Mouse (Mus musculus) heart, adult 9 months (tissue): ENCODE data around the gene Gm28043.

Experiments used
- DNase-seq, 2 experiments: peaks; one replicate each; pipeline ENCODE4 v3.0.0; 2022; ENCODE audit warnings: low spot score in 2 of 2

The Gm28043 gene

GRCm38 (mm10) chr17:29680921-29681320, 66.2 kb downstream of the Gm28043 start:
- no peak for DNase-seq

DNA sequence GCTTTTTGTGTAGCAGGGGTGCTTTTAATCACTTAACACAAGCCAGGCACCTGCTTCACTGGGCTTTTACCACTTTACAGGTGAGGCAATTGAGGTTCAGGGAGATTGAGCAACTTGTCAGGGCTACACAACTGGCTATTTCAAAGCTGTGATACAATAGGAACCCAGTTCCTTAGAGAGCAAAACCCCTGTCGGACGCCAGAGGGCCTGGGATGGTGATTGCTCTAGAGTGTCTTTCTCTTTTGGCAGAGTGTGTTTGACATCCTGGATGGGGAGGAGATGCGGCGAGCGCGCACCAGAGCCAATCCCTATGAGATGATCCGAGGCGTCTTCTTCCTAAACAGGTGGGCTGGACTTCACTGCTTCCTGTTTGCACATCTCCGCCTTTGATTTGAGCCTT, 67.0 kb downstream of the Gm28043 start:
- DNase-seq, result no peak

DNA sequence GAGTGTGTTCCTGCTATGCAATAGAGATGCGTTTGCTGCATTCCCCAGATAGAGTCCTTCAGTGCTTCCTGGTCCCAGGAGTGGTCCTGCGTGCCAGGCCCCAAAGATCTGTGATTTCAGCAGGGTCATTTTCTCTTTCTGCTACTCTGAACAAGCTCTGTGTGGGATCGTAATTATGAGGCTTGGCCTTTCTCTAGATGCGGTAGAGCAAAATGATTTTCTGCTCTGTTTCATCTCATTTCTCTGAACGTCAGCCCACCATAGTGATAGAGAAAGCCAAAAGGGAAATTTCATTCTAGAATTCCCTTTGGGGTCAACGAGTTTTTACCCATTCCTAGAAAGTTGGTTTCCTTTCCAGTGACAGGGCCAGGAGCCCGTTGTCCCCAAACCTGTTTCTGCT, 67.6 kb downstream of the Gm28043 start:
- DNase-seq, result no peak

DNA sequence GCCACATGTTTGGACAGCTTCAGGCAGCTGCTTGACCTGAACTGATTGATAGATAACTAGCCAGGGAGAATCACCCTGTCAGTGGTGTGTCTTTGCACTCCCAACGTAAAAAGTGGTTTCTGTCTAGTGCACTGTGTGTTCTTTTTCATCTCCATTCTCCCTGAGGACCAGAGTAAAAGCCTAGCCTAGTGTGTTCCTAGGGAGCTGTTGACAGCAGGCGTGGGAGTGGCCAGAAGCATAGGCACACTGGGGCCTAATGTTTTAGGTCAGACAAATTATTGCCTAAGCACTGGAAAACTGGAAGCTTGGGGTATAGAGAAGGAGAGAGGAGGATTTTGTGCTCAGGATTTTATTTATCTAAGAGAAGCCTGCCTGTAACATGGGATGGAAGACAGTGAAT, 68.5 kb downstream of the Gm28043 start:
- DNase-seq, result peak; percentile 17 to 40

DNA sequence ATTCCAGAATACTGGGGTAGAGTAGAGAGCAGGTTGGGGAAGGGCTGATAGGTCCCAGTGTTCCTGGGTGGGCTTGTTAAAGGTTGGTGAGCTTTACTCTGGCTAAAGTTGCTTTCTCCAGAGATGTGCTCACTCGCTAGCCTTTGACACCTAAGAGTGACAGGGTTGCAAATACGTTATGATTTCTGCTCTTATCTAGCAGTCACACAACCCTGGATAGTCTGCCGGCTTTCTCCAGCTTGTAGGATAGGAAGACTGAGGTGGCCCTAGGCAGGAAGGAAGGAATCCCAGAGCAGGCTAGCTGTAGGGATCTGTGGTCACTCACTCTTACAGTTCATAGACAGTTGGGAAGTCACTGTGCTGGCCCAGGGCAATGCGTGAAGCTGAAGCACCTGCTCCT, 69.6 kb downstream of the Gm28043 start:
- DNase-seq, result no peak

DNA sequence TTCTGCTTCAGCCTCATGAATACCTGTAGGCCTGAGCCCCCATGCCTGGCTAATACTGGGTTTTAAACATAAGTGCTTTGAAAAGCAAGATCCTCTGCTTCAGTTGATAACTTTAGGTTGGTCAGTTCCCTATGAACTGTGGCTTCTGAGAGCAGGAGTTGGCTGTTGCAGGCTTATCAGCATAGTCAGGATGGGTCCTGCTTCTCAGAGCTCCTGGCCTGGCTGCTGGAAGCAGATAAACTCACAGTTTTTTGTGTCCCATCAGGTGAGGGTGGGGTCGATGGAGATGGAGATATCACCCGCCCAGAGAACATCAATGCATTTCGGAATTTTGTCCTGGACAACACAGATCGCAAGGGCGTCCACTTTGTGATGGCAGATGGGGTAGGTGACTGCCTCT, 72.1 kb downstream of the Gm28043 start:
- no peak for DNase-seq

GRCm38 (mm10) chr17:29687373-29687772, 72.7 kb downstream of the Gm28043 start:
- DNase-seq, result no peak

DNA sequence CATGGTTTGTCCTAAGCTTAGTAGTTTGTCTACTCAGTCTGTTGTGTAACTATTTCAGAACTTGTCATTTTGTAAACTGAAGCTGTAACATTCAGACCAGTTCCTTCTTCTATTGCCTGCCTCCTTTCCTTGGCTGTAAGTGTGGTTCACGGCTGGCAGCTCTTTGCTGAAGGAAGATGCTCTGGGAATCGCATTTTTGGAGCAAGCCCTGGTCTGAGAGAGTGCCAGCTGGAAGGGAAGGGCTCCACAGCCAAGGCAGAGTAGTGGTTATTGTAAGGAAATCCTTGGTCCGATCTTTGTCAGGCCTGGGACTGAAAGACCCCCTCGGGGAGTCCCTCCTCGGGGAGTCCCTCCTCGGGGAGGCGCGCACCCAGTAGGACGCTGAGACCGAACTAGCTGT, 73.9 kb downstream of the Gm28043 start:
- no peak for DNase-seq

- no peak for DNase-seq
Observed at GRCm38 (mm10) chr17:29690257-29690656, 75.6 kb downstream of the Gm28043 start.

DNA sequence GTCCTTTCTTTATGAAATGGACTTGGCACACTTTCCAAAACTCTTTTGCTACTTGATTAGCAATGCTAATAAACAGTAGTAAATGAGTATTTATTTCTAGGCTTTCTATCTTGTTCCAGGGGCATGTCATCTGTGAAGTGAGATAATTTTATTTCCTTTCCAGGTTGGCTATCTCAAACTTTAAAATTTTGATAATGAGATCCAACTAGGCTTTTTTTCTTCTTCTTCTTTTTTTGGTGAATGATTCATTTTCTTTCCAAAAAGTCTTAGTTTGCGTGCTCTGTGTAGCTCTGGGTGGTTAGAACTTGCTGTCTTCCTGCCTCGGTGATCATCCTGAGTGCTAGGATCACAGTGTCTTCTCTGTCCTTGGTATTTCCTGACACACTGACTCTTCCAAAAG, 78.2 kb downstream of the Gm28043 start:
- no peak for DNase-seq

- no peak for DNase-seq
Observed at GRCm38 (mm10) chr17:29693571-29693970, 78.9 kb downstream of the Gm28043 start.

DNA sequence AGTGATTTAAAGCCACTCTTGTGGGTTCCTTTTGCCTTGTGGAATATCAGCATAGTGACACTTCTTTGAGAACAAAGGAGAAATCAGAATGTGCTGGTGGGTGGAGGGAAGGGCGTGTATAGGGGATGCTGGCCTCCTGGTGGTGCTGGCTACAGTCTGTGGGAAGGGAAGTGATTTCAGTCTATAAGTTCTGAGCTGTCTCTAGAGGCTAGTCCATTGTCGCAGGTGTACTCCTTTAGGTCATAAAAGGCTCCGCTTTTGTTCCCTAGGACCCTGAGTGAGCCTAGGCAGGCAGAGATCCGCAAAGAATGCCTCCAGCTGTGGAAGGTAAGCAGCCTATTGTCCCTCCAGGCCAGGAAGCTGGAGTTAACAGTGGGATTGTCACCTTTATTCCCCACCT, 79.8 kb downstream of the Gm28043 start:
- DNase-seq, result no peak

- no peak for DNase-seq
Observed at GRCm38 (mm10) chr17:29696940-29697339, 82.3 kb downstream of the Gm28043 start.

DNA sequence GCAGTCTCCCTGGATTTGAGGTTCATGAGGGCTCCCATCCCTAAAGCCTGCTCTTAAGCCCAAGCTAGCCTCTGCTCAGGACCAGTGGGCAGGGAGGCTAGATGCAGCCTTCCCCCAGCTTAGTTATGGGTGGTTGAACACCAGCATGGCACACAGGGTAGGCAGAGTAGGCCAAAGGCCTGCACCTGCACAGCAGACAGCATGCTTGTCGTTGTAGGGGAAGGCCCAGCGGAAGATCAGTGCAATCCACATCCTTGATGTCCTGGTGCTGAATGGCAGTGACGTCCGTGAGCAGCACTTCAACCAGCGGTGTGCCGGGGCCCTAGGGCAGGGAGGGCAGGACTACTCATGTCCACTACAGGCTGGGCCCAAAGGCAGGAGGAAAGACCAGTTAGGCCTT, 83.7 kb downstream of the Gm28043 start:
- DNase-seq, result no peak

GRCm38 (mm10) chr17:29700573-29700972, 85.9 kb downstream of the Gm28043 start:
- no peak for DNase-seq

- DNase-seq, result no peak
Observed at GRCm38 (mm10) chr17:29702938-29703710, 88.4 kb downstream of the Gm28043 start.

GRCm38 (mm10) chr17:29704781-29705180, 90.1 kb downstream of the Gm28043 start:
- DNase-seq, result peak in 1 of 2 experiments; percentile 22

- DNase-seq, result no peak
Observed at GRCm38 (mm10) chr17:29705881-29706280, 91.2 kb downstream of the Gm28043 start.

DNA sequence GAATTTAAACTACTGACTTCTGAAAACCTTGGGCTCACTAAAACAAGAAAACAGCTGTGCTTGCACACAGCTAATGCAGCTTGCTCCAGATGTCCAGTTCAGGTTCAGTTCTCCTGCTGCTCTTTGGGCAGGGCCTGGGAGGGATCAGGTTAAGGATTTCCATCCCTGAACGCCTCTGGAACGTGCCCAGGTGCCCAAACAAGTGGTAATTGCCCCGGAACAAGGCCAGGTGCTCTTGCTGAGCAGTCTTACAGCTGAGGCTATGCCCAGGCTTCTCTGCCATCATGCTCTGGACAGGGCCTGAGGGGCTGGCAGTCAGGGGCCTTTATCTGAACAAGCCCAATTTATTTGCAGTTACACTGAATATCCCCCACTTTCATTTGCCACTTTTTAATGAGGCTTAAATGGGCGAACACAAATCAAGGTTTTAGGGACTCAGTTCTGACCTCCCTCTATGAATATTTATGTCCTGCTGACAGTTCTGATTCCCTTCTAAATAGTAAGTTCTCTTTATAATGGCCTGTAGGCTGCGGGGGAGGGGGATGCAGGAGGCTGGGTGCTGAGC, 92.4 kb downstream of the Gm28043 start:
- no peak for DNase-seq

DNA sequence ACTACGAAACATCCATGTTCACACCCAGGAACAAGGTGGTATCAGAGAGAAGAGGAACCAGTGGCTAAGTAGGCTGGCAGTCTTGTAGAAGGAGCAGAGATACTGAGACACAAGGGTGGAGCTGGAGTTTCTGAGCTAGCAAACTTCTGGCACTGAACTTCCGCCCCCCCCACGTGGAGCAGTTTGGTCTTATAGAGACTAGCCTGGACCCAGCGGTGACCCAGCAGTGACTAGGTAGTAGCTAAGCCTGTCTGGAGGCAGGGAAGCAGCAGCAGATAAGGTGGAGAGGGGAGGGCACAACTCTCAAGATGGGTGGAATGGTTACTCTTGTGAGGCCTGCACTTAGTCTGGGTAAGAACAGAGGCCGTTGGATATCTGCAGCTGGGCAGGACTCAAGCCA, 94.1 kb downstream of the Gm28043 start:
- DNase-seq, result no peak

DNA sequence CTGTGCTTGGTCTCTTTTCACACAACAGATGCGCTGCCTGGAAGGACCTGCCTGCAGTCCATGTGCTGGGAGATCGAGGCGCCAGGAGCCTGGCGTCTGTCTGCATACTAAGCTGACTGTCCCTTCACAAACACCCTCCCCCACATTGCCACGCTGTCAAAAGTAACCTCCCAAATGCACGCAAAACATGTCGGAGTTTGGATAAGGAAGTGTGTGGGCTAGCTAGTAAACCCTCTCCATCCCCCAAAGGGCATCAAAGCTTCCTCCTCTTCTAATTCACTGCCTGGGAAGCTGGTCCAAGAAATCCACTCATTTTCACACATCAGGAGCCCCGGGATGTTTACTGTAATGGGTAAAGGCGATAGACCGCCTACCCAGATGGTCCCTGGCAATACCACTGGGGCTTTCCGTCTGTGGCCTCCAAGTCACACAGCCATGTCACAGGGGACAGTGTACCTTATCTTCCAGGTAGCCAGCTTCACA, 95.9 kb downstream of the Gm28043 start:
- DNase-seq, result no peak

- no peak for DNase-seq
Observed at GRCm38 (mm10) chr17:29711076-29711744, 96.5 kb downstream of the Gm28043 start.
